Mouse (Mus musculus) gastrocnemius, postnatal 36 days (tissue): ENCODE data around the gene Phf21a. TPM values are rescaled to one million over a fixed set of nuclear protein-coding genes. Genes with fewer than 3 reads are reported as not detected.
A peak's percentile ranks its signal among the peaks of the same experiment; 100 is the strongest.

Experiments
- DNase-seq, 2 experiments: peaks; one replicate each; pipeline ENCODE4 v3.0.0; 2022
- intact Hi-C: fragments of 180-260 bp; cut with DNase I; formaldehyde crosslinking; loops from one replicate; pipeline ENCODE4 v1.15.1; 2025
- total RNA-seq, 2 experiments: library from RNA; stranded (reverse); gene quantifications; 2 replicates each; pipeline ENCODE4 v1.2.3; 2021

The Phf21a gene
- total RNA-seq, 2 experiments from 2014 or later, result 22.5 to 23.6 TPM

DNA sequence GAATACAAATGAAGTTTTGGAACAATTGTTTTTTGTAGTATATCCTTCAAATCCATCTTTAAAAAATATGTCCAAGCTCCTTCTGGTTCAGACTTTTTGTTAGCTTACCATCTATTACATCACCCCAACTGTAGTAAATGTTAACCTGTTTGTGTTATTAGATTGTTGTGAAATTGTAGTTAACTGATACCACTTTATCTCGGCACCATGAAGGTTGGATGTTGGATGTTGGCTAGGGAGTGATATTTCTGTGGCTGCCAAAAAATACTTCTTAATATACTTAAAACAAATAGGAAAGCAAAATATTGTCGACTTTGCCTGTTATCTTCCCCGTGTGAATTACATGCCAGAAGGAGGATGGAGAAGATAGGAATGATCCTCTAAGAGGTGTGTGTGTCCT is 184.9 kb downstream of the Phf21a start:
- DNase-seq, result no peak
- intact Hi-C loops, result no loop called here

DNA sequence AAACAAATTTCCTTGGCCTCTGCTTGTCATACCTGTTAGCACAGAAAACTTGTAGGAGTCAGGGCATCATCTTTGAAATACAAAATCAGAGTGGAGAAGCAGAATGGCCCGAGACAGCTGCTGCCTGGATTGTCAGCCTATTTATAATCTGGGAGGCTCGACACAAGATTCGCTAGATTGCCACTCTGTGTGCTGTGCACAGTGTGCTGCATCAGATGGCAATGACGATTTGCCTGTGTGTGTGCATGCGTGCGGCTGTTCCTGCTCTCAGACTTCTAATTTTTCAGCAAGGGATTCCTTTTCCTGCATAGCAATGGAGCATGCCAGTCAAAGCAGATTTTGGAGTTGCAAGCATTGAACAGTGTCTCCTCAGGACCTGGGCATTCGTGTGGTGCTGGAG is 185.7 kb downstream of the Phf21a start:
- DNase-seq, result no peak
- intact Hi-C loops, result no loop called here

DNA sequence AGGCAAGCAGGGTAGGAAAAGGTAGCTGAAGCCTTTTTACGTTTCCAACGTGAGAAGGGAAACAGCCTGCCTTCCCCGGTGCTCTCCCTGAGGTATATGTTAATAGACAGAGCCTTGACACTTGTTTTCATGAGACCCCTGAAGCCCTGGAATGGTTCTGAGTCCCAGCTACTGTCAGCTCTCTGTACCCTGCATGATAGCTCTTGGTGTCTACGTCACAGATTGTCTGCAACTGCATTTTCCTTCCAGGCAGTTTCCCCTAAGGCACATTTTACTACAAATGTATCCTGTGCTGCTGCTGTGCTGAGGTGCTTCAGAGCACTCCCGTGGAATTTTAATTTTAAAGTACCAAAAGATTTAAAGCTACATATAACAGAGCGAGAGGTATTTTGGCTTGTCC is 186.5 kb downstream of the Phf21a start:
- DNase-seq, result no peak
- intact Hi-C loops, result no loop called here

DNA sequence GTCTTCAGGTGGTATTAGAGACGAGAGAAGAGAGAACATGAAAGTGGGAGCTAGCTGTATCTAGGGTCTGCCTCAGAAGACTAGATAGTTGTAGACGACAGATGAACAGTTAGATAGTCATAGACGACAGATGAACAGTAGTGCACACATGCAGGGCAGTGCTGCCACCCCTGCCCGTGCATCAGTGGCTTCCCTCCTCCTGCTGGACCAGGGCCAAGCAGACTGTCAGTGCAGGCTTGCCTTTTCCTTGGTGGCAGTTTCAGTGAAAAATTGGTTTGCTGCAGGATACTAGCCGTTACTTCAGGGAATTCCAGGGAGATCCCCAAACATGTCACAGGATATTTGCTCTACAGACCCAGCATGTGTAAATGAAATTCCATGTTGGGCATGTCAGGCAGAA is 192.7 kb downstream of the Phf21a start:
- intact Hi-C loops, result no loop called here
- no peak for DNase-seq

DNA sequence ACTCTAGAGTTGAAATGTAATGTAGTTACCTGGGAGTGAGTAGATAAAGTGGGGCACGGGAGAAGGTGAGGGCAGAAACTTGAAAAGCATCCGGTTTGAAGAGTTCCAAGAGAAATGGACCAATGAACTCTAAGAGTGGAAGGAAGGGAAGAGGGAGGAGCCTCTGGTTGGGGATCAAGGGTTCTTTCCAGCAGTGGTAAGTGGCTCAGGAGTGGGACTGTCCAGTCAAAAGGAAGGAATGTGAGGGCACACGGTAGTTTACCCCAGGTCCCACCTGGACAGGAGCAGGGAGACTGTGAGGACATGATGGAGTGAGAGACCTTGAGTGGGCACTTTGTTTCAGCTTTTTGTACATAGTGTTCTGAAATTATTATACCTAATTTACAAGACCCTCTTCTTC is 196.4 kb downstream of the Phf21a start:
- intact Hi-C loops, result no loop called here
- DNase-seq, result no peak

DNA sequence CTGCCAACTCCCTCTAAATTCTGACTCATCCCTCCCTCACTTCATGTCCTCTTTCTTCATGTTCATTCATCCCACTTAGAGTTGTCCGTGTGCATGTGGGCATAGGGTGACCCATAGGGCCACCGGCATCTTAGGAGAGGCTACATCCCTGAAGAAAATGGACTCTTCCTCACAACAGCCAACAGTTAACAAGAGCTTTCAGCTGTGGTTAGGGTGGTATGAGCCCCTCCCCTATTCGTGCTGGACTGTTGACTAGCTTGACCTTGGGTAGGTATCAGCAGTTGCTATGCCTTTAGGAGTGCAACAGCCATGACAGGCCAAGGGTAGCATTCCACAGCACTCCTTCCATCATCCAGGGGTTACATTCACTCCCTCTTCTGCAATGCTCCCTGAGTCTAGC is 198.6 kb downstream of the Phf21a start:
- DNase-seq, result no peak
- intact Hi-C loops, result loop anchor here (5.0 kb wide), 1 partner anchor 36 kb away; no protein-coding TSS in a partner anchor

DNA sequence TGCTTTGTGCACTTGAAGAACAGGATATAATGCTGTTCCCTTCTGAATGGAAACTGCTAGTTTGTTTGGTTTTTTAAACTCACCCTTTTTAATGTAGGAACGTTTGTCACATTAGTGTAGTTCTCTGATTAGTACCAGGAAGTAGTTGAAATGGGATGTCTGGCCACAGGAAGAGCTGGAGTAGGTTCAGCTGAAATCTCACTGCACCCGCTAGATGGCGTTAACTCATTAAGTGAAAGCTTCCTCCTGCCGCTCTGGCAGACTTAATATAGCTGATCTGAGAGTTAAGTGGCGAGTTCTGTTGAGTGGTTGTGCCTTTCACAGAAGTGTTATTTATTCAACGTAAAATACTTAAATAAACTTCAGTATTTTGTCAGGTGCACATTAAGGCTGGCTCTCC is 203.5 kb downstream of the Phf21a start:
- DNase-seq, result peak; percentile 48 to 75
- intact Hi-C loops, result loop anchor here (5.0 kb wide), 1 partner anchor 141 kb away; no protein-coding TSS in a partner anchor

DNA sequence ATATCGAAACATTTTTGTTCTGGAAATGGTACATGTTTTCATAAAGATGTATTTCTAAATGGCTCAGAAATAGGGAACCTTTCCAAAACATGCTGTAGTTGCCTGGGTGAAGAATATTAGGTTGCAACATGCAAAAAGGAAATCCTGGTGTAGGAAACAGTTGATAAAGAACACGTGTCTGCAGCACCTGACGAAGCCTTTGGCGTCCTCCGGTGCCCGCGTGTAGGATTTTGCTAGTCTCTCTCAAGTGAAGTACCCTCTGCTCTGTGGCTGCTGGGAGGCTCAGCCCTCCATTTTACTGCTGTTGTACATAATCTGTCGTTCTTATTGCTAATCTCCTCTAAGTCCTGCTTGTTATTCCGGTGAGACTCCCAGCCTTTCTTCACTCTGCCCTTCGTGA is 207.0 kb downstream of the Phf21a start:
- no peak for DNase-seq
- intact Hi-C loops, result loop anchor here (5.0 kb wide), 1 partner anchor 137 kb away; no protein-coding TSS in a partner anchor

DNA sequence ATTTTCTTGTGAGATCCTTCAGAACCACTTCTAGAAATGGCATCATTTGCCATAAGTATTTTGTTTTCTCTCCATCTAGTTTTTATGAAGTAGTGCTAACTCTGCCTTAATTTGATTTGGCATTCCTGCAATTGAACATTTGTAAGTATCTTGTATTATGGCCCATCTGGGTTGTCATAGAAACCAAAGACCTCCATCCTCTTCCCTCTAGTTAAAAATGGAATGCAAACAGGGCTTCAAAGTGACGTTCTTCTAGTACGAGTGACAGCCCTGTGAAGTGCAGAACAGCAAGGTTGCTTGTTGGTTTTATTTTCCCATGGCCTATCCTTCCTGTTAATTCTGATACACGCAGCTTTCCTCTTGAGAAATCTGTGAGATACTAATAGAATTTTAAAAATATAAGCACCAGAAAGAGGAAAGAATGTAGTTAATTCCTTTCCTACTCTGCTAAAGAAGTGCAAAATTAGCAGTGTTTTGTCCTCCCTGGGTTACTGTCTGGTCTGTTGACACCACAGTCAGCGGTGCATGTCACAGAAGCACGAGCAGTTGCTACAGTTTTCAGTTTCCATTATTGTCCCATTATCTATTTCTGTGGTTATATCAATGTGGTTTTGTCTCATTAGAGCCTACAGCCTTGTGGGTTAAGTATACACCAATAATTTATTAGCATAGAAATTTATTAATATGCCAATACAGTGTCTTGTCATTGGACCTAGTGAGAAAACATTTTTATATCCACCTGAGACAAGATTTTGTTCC is 209.1 kb downstream of the Phf21a start:
- no peak for DNase-seq
- intact Hi-C loops, result no loop called here

DNA sequence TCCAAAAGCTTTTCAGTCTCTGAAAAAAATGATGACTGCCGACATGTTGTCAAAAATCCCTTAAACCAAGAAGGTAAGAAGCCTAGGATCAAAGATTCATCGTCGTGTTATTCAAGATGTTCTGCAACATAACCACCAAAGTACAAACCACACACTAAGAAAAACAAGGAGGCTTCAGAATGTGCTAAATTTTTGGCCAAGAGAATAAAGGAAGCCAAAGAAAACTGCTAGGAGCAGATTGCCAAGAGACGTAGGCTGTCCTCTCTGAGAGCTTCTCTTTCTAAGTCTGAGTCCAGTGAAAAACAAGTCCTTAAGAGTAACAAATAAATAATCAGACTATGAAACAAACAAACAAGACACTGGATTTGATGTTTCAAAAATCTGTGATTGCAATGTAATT is 219.6 kb downstream of the Phf21a start:
- intact Hi-C loops, result no loop called here
- no peak for DNase-seq

DNA sequence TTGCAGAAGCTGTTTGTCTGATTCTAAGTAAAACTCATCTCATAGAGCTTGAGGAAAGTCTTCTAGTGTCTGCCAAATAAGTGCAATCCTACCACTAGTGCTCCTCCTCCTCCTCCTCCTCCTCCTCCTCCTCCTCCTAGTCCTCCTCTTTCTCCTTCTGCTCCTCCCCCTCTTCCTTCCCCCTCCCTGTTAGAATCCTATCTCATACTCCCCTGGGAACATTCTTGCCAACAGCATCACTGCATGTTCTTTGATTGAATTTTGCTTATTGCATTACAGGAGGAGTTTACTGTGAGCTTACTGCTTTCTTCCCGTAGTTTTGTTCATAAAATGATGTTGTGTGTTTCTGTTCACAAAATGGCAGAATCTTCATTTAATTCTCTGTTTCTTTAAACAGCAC is 221.1 kb downstream of the Phf21a start:
- no peak for DNase-seq
- intact Hi-C loops, result no loop called here

DNA sequence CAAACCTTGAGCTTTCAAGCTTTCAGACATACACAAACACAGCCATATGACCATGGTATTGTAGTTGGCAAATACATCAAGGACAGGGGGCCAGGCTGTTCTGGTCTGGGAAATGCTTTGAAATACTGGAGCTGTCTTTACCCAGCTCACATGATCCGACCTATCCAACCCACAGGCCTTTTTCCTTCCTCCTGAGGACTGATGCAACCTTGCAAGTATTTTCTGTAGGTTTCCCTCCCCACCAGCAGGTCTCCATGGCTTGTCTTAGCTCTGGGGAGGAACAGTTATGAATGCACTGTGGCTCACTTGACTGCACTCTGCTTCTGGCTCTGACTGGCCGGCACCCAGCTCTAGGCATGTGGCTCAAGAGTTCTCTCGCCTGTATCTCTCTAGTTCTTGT is 223.7 kb downstream of the Phf21a start:
- intact Hi-C loops, result no loop called here
- DNase-seq, result no peak

DNA sequence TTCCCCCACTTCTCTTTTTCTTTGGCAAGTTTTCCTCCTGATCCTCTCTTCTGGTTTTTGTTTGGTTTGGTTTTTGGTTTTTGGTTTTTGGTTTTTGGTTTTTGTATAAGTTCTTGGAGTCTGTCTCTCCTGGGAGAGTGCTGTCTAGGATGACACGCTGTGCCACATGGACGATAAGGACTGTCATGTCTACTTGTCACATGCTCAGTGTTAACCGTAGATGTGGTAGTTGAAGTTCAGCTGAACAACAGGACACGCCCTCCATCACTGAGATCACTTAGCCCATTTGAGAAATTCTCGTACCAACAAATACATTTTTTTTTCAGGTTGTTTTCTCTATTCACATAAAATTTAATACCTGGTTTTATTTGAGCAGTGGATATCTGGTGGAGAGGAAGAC is 224.3 kb downstream of the Phf21a start:
- intact Hi-C loops, result no loop called here
- DNase-seq, result no peak

DNA sequence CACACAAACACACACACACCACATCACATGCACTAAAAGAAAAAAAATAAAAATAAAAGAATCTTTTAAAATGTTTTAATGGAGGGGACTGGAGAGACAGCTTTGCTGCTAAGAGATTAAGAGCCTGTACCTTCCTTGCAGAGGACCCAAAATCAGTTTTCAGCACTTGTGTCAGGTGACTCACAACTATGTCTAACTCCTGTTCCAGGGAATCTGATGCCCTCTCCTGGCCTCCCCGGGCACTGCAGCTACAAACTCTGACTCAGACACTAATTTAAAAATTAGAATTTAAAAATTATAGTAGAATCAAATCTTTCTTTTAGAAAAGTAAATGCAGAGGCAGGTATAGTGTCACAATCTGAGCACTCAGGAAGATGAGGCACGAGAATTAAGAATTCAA is 229.8 kb downstream of the Phf21a start:
- DNase-seq, result no peak
- intact Hi-C loops, result no loop called here

DNA sequence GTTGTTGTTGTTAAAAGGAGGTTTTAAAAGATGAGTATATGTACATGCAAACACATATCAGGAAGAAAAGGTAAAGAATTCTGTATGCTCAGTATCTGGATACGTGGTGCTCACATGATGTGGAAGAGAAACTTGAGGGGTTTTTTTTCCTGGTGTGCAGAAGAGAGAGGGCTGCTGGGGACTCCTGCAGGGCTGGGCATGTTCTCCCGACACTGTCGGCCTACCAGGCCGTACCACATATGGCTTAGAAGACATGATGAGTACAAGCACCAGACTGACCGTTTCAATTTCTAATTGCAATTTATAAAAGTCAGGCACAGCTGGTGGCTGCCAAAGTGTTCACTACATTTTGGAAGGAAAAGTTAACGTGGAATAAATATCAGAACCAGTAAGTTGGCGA is 232.8 kb downstream of the Phf21a start:
- intact Hi-C loops, result loop anchor here (5.0 kb wide), 1 partner anchor 33 kb away; no protein-coding TSS in a partner anchor
- no peak for DNase-seq

DNA sequence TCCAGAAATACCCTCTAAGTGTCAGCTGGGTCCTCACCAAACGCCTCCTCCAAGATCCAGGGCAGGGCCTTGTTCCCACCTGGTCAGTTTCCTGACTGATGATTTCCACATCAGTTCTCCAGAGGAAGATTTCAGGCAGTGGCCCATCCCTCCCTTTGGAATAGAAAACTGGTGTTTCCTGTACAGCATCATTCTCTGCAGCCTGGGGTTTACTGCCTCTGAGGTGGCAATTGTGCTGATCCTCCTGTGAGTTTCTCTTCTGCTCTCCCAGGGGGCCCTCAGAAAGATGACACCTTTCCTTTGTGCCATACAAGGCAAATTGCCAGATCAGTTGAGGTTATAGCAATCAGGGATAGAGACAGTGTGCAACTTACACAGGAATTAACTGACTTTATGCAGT is 233.3 kb downstream of the Phf21a start:
- intact Hi-C loops, result loop anchor here (5.0 kb wide), 1 partner anchor 34 kb away; no protein-coding TSS in a partner anchor
- DNase-seq, result no peak

DNA sequence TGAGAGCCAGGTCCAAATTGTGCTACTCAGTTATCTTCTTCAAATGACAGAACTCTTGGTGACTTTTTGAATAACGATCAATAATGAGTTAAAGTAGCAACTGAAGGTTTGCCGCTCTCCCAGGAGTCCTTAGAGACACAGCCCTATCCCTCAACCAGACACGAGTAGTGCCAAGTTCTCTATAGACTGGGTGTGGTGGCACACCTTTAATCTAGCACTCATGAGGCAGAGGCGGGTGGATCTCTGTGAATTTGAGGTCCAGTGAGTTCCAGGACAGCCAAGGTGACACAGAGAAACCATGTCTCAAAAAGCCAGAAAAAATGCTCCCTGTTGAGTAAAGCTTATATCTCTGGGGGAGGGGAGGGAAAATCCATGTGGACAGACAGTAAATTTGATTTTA is 234.7 kb downstream of the Phf21a start:
- no peak for DNase-seq
- intact Hi-C loops, result loop anchor here (5.0 kb wide), 1 partner anchor 35 kb away; no protein-coding TSS in a partner anchor

DNA sequence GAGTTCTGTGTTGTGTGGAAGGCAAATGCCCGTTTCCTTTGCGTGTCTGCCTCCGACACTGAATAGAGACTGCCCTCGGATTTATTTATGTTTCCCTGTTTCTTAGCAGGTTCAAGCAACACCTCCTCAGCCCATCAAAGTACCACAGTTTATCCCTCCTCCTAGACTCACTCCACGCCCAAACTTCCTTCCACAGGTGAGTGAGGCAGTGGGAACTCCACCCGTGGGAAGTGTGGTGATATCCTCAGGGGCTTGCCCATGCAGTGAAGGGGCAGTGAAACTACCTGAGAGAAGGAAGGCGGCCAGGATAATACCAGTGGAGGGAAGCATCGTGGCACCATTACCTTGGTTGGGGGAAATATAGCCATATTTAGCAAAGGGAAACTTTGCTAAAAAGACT is 235.3 kb downstream of the Phf21a start:
- no peak for DNase-seq
- intact Hi-C loops, result loop anchor here (5.0 kb wide), 1 partner anchor 36 kb away; no protein-coding TSS in a partner anchor

DNA sequence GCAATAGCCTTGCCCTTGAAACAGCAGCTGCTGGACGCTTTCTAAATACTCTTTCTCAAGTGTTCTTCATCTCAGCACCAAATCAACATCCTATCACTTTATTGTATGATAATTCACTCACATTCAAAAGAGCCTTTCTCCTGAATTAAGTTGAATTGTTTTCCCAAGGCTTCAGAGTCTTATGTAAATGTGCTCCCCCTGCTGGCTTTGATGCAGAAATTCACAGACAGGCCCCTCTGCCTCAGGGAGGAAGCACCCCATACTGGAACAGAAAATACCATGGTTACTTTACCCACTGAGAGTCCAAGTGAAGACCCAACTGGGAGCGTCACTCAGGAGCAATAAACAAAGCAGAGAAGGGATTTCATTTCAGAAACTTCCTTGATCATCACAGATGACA is 237.9 kb downstream of the Phf21a start:
- DNase-seq, result no peak
- intact Hi-C loops, result no loop called here

DNA sequence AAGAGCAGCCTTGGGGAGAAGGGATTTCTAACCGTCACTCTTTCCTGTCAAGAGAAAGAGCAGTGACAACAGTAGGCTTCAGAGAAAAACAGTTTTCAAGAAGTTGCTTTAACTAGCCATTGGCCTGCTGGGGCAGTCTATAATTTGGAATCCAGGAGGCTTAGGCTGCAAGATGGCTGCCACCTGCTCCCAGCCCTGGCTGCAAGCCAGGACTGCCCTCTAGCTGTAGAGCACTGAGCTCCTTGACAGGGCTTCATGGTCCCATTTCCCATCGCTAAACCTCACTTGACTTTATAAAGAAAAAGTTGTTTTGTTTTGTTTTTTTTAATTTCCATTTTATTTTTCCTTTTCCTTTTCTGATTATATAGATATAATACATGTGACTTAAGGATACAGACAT is 238.5 kb downstream of the Phf21a start:
- intact Hi-C loops, result no loop called here
- DNase-seq, result no peak

DNA sequence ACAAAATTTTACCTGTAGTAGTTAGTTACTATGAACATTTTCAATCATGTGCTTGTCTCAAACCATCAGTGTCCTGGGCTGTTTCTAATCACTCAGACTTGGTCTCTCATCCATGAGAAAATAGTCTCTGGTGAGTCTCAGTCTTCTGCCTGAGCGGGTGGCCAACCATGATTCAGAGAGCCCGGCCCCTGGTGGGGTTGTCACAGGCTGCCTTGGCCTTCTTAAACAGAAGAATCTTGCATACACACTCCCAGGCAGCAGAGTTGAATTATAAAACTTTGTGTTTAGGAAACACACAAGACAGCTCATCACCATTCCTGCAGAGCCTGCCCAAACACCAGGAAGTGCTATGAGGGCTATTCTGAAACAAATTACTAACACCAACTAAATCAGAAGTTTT is 239.0 kb downstream of the Phf21a start:
- intact Hi-C loops, result no loop called here
- no peak for DNase-seq

DNA sequence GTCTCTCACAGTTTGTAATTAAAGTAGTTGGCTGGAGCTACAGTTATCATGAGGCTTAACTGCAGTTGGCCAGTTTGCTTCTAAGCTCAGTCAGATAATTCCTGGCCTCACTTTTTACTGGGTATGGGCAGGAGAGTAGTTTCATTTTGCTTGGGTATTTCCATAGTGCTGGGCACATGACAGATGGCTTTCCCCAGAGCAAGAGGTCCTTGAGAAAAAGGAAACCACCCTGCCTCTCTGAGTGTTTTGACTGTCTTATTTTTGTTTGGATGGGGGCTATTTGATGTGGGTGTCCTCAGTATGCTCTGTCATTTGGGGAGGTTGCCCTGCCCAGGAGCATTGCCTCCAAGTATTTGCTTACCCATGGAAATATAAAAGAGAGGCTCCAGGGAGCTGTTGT is 249.5 kb downstream of the Phf21a start:
- intact Hi-C loops, result no loop called here
- DNase-seq, result no peak

DNA sequence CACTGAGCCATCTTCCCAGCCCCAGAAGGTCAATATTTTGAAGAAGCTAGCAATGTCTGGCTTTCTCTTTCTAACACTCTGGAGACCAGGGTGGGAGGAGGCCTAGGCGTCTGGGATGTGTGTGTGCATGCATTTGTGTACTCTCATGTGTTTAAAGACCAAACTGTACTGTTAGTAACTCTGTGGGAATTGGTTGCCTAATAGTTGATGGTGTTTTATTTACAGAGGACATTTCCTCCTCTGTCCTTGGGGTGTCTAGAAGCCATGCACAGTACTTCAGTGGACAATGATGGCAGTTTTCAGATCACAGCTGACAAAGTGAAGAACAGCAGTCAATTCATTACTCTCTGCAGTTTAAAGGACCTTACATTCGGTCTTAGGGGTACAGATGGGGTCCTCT is 254.3 kb downstream of the Phf21a start:
- DNase-seq, result no peak
- intact Hi-C loops, result no loop called here
